Mouse (Mus musculus) MEL (cell line): ENCODE data around the gene Tmem147.

Source experiments
- POLR2A ChIP-seq, 2 experiments: IDR thresholded peaks; 2 replicates each; pipeline ENCODE4 v1.6.1; 2011 to 2012; ENCODE audit warnings: low read length in 2 of 2, mild to moderate bottlenecking in 2 of 2, control low read depth in 1 of 2, improper control_type of control experiment in 1 of 2, low read depth in 1 of 2, moderate library complexity in 1 of 2; ENCODE audit not compliant: control insufficient read depth in 1 of 2, insufficient read depth in 1 of 2, poor library complexity in 1 of 2
- UBTF ChIP-seq: IDR thresholded peaks from 2 replicates; pipeline ENCODE4 v1.6.1; 2012; ENCODE audit warnings: low read depth, mild to moderate bottlenecking, inconsistent platforms, low read length, improper control_type of control experiment, moderate library complexity, borderline replicate concordance; ENCODE audit not compliant: insufficient read depth

DNA sequence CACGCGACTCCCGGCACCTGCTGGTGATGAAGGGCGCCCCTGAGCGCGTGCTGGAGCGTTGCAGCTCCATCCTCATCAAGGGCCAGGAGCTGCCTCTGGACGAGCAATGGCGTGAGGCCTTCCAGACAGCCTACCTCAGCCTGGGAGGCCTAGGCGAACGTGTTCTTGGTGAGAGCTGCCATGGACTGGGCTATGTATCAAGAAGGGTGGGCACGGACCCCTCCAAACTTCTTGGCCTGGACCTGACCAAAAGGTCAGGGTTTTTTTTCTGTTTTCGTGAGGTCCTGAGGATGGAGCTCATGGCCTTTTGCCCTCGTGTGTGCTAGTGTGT lies 11.7 kb downstream of the Tmem147 start:
- TF ChIP-seq UBTF = no peak
- no peak for TF ChIP-seq POLR2A (IDR thresholded peaks at IDR 0.05; ENCODE audit: control insufficient read depth in 1 of 2, insufficient read depth in 1 of 2, low read depth in 1 of 2, low read length in 2 of 2, poor library complexity in 1 of 2)
